Mouse (Mus musculus) frontal cortex, postnatal 14 days (tissue): ENCODE results near the gene Coil.
"Not testable (repeated sequence)": the region's sequence is repeated elsewhere in the genome, so short reads cannot be mapped to it uniquely, and the experiment has no call there.

ENCODE experiments used
- DNase-seq, 2 experiments: peaks; one replicate each; pipeline ENCODE4 v3.0.0; 2022; ENCODE audit warnings: low spot score in 2 of 2

Coil gene

GRCm38 (mm10) chr11:89041073-89041472 is 71.0 kb downstream of the Coil start:
- not testable (repeated sequence) for DNase-seq
